Mouse (Mus musculus) spleen, adult 2 months (tissue): ENCODE measurements around the gene Rangap1.

ENCODE experiments used
- CTCF ChIP-seq: fragments of 200-500 bp; IDR thresholded peaks from 2 replicates; pipeline ENCODE4 v1.5.1; 2011; ENCODE audit warnings: mild to moderate bottlenecking, inconsistent platforms; ENCODE audit not compliant: insufficient read depth, insufficient read length, insufficient replicate concordance; ENCODE audit errors: extremely low read depth
- POLR2A ChIP-seq: fragments of 200-500 bp; IDR thresholded peaks from 2 replicates; pipeline ENCODE4 v1.6.1; 2011; ENCODE audit warnings: low read depth, low read length, inconsistent platforms

- TF ChIP-seq CTCF (no peak), POLR2A (no peak)
Observed at GRCm38 (mm10) chr15:81774505-81775171, 29.3 kb upstream of the Rangap1 start.
